Mouse (Mus musculus) intestine, embryonic 14.5 days (tissue): ENCODE results near the gene Oas2. TPM values are rescaled to one million over a fixed set of nuclear protein-coding genes. Genes with fewer than 3 reads are reported as not detected.
A peak's percentile ranks its signal among the peaks of the same experiment; 100 is the strongest.

Experiments
- ATAC-seq: fragments of 200-750 bp; cut with Nextera tagmentation; replicated peaks from 2 replicates; pipeline ENCODE4 v1.8.0; 2017; ENCODE audit warnings: low read depth, moderate number of reproducible peaks, moderate TSS enrichment, moderate library complexity; ENCODE audit not compliant: low FRiP score, low TSS enrichment
- DNase-seq: peaks from one replicate; pipeline ENCODE4 v3.0.0-alpha.2; 2018; ENCODE audit warnings: low spot score
- H3K27ac ChIP-seq: fragments of 300-500 bp; sonication (generic); 2 replicates; pipeline ENCODE4 v1.5.1; 2014; ENCODE audit warnings: low read depth, mild to moderate bottlenecking, control low read depth
- H3K27me3 ChIP-seq: fragments of 300-500 bp; sonication (generic); replicated peaks from 2 replicates; pipeline ENCODE4 v1.6.1; 2014; ENCODE audit warnings: low read length, control low read depth; ENCODE audit not compliant: control insufficient read depth, insufficient read depth
- H3K36me3 ChIP-seq: fragments of 300-500 bp; sonication (generic); 2 replicates; pipeline ENCODE4 v1.6.1; 2014; ENCODE audit warnings: low read length, control low read depth; ENCODE audit not compliant: control insufficient read depth, insufficient read depth
- H3K4me1 ChIP-seq: fragments of 300-500 bp; sonication (generic); replicated peaks from 2 replicates; pipeline ENCODE4 v1.6.1; 2014; ENCODE audit warnings: low read length, control low read depth, mixed read lengths; ENCODE audit not compliant: control insufficient read depth, insufficient read depth
- H3K4me2 ChIP-seq: fragments of 300-500 bp; sonication (generic); 2 replicates; pipeline ENCODE4 v1.6.1; 2014; ENCODE audit warnings: low read length
- H3K4me3 ChIP-seq: fragments of 300-500 bp; sonication (generic); 2 replicates; pipeline ENCODE4 v1.5.1; 2014; ENCODE audit warnings: low read depth, low read length, control low read depth, mixed read lengths
- H3K9ac ChIP-seq: fragments of 300-500 bp; sonication (generic); 2 replicates; pipeline ENCODE4 v1.6.1; 2014; ENCODE audit warnings: mild to moderate bottlenecking, low read length
- H3K9me3 ChIP-seq: fragments of 300-500 bp; sonication (generic); 2 replicates; pipeline ENCODE4 v1.6.1; 2016; ENCODE audit warnings: low read length, control low read depth; ENCODE audit not compliant: control insufficient read depth
- WGBS: fragments of 180-500 bp; shearing (Covaris S2); extraction: QIAGEN DNeasy Blood & Tissue Kit; methylation state at CpG from one replicate; pipeline ENCODE4 v1.1.7; 2014; 5-methylcytosine and 5-hydroxymethylcytosine counted together
- polyA plus RNA-seq: library from polyadenylated mRNA; unstranded; fragments of >200 nt; fragmentation: Nextera tagmentation; extraction: Ambion mirVana; gene quantifications from 2 replicates; pipeline ENCODE4 v1.2.1, GENCODE M21; 2014

Gene Oas2
- polyA plus RNA-seq, 1 experiment from 2014 or later = 0.50 TPM

GRCm38 (mm10) chr5:120751206-120751605 lies 1.6 kb upstream of the Oas2 start:
- Histone ChIP-seq H3K36me3 (no peaks in the 10 kb centered on the region), H3K9me3 (no peaks in the 10 kb centered on the region), H3K9ac (no peak overlapping the region), H3K4me3 (no peak overlapping the region), H3K4me1 (no peaks in the 10 kb centered on the region), H3K27ac (no peak overlapping the region), H3K27me3 (no peaks in the 10 kb centered on the region), H3K4me2 (no peak overlapping the region)
- DNase-seq (no peak), ATAC-seq (no peak)
- 74% methylated on average over 3 of the region's 3 CpGs for WGBS

- ATAC-seq (no peak), DNase-seq (peak; percentile 66)
- H3K4me2 ChIP-seq = no peak overlapping the region
- H3K27me3 ChIP-seq = no peaks in the 10 kb centered on the region
- no peak overlapping the region for H3K27ac ChIP-seq
- H3K9me3 ChIP-seq = no peaks in the 10 kb centered on the region
- no peaks in the 10 kb centered on the region for H3K36me3 ChIP-seq
- H3K9ac ChIP-seq = no peak overlapping the region
- no peak overlapping the region for H3K4me3 ChIP-seq
- no peaks in the 10 kb centered on the region for H3K4me1 ChIP-seq
- 10% methylated on average over 5 of the region's 5 CpGs for WGBS
Measured at GRCm38 (mm10) chr5:120746451-120746850, 3.2 kb downstream of the Oas2 start.

- Histone ChIP-seq H3K36me3 (no peaks in the 10 kb centered on the region), H3K4me3 (no peak overlapping the region), H3K27ac (no peak overlapping the region), H3K9ac (no peak overlapping the region), H3K27me3 (no peaks in the 10 kb centered on the region), H3K4me2 (no peak overlapping the region), H3K4me1 (no peaks in the 10 kb centered on the region), H3K9me3 (no peaks in the 10 kb centered on the region)
- ATAC-seq (no peak), DNase-seq (no peak)
- 30% methylated on average over 4 of the region's 4 CpGs for WGBS
Measured at GRCm38 (mm10) chr5:120742125-120742524, 7.5 kb downstream of the Oas2 start.

GRCm38 (mm10) chr5:120734380-120734990 lies 15.2 kb downstream of the Oas2 start:
- 67% methylated on average over 11 of the region's 14 CpGs for WGBS
- Histone ChIP-seq H3K4me1 (no peaks in the 10 kb centered on the region), H3K4me3 (no peak overlapping the region), H3K9me3 (no peaks in the 10 kb centered on the region), H3K9ac (no peak overlapping the region), H3K27ac (no peak overlapping the region), H3K27me3 (no peaks in the 10 kb centered on the region), H3K36me3 (no peaks in the 10 kb centered on the region), H3K4me2 (no peak overlapping the region)
- ATAC-seq = no peak
- DNase-seq = no peak

DNA sequence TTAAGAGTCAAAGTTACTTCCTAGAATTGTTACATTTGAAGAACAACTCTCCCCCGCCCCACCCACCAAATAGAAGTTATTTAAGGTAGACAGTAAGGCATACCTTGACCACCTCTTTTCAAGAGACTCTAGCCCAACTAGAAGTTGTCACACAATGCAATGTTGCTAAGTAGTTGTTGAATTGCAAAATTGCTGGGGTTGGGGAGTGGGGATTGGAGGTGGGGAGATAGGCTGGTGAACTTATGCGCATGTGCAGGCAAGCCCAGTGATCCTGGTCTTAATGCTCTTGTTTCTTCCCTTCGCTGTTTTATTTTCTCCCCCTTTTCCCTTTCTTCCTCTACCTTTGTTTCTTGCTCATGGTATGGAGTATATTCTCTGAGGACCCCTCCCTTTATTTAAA lies 16.0 kb downstream of the Oas2 start:
- Histone ChIP-seq H3K36me3 (no peaks in the 10 kb centered on the region), H3K27me3 (no peaks in the 10 kb centered on the region), H3K9ac (no peak overlapping the region), H3K4me1 (no peaks in the 10 kb centered on the region), H3K9me3 (no peaks in the 10 kb centered on the region), H3K4me2 (no peak overlapping the region), H3K27ac (no peak overlapping the region), H3K4me3 (no peak overlapping the region)
- 90% methylated on average over 3 of the region's 3 CpGs for WGBS
- DNase-seq (no peak), ATAC-seq (no peak)

- H3K4me2 ChIP-seq = no peak overlapping the region
- H3K36me3 ChIP-seq = no peaks in the 10 kb centered on the region
- no peak for ATAC-seq
- H3K4me1 ChIP-seq = no peaks in the 10 kb centered on the region
- no peak overlapping the region for H3K9ac ChIP-seq
- no peak for DNase-seq
- H3K27ac ChIP-seq = no peak overlapping the region
- no peaks in the 10 kb centered on the region for H3K9me3 ChIP-seq
- 56% methylated on average over 1 of the region's 1 CpGs for WGBS
- no peak overlapping the region for H3K4me3 ChIP-seq
- no peaks in the 10 kb centered on the region for H3K27me3 ChIP-seq
Measured at GRCm38 (mm10) chr5:120732740-120733139, 16.9 kb downstream of the Oas2 start.

DNA sequence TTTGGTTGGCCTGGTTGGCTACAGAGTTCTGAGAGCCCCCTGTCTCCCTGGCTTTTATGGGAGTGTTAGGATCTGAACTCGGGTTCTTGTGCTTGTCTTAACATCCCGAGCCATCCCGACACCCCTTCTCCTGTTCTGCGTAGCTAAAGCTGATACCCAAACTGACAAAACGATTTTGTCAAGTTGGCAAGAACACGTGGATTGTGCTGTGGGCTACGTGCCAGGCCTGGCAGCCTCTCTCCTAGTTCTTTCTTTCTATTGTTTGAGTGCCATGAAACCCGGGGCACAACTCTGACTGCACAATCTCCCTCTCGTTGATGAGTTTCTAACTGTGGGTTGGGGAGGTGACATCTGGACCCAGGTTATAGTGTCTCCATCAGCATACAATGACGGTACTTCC lies 20.3 kb downstream of the Oas2 start:
- WGBS = 84% methylated on average over 10 of the region's 10 CpGs
- H3K27me3 ChIP-seq = no peaks in the 10 kb centered on the region
- ATAC-seq (no peak), DNase-seq (no peak)
- H3K4me2 ChIP-seq = no peak overlapping the region
- H3K36me3 ChIP-seq = no peaks in the 10 kb centered on the region
- no peak overlapping the region for H3K27ac ChIP-seq
- no peaks in the 10 kb centered on the region for H3K9me3 ChIP-seq
- H3K4me1 ChIP-seq = no peaks in the 10 kb centered on the region
- no peak overlapping the region for H3K9ac ChIP-seq
- H3K4me3 ChIP-seq = no peak overlapping the region

GRCm38 (mm10) chr5:120725811-120726455 lies 23.7 kb downstream of the Oas2 start:
- Histone ChIP-seq H3K36me3 (no peaks in the 10 kb centered on the region), H3K4me1 (no peaks in the 10 kb centered on the region), H3K4me3 (no peak overlapping the region), H3K4me2 (no peak overlapping the region), H3K27me3 (no peaks in the 10 kb centered on the region), H3K9ac (no peak overlapping the region), H3K27ac (no peak overlapping the region), H3K9me3 (0 out of 2 replicates have a peak, but pooled peaks cover 3% of the 10 kb centered on the region)
- DNase-seq (no peak), ATAC-seq (no peak)
- WGBS = 49% methylated on average over 12 of the region's 12 CpGs

DNA sequence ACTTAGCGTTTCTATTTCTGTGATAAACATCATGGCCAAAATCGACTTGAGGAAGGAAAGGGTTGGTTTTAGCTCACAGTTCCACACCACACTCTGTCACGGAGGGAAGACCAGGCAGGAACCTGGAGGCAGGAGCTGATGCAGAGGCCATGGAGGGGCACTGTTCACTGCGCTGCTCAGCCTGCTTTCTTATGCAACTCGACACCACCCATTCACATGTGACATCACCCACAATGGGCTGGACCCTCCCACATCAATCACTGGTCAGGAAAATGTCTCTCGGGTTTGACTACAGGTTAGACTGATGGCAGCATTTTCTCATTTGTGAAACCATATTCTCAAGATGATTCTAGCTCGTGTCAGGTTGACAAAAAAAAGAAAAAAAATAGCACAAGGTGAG lies 28.6 kb downstream of the Oas2 start:
- WGBS = 53% methylated on average over 7 of the region's 7 CpGs
- Histone ChIP-seq H3K9ac (no peak overlapping the region), H3K4me3 (no peak overlapping the region)

More for the DNA sequence above, 28.6 kb downstream of the Oas2 start:
- H3K27me3 ChIP-seq = no peaks in the 10 kb centered on the region
- no peak overlapping the region for H3K4me2 ChIP-seq
- H3K27ac ChIP-seq = no peak overlapping the region
- no peaks in the 10 kb centered on the region for H3K4me1 ChIP-seq
- ATAC-seq (no peak), DNase-seq (no peak)
- 0 out of 2 replicates have a peak, but pooled peaks cover 3% of the 10 kb centered on the region for H3K9me3 ChIP-seq
- no peaks in the 10 kb centered on the region for H3K36me3 ChIP-seq
